Mouse (Mus musculus): Measurements from ENCODE around the gene Nol6.

Nol6 gene

GRCm38 (mm10) chr4:41129406-41129805 lies 5.2 kb upstream of the Nol6 start:
- DNase-seq (ENCODE audit: extremely low read depth, insufficient read length, low spot score): no peak

- DNase-seq (ENCODE audit: extremely low read depth, insufficient read length, low spot score): peak; percentile 59
Measured at GRCm38 (mm10) chr4:41118706-41119292, 5.5 kb downstream of the Nol6 start.

- DNase-seq (ENCODE audit: extremely low read depth, insufficient read length, low spot score): no peak
Measured at GRCm38 (mm10) chr4:41116817-41117216, 7.4 kb downstream of the Nol6 start.

- DNase-seq (ENCODE audit: extremely low read depth, insufficient read length, low spot score): no peak
Measured at GRCm38 (mm10) chr4:41115793-41116192, 8.5 kb downstream of the Nol6 start.

- no peak for DNase-seq (ENCODE audit: extremely low read depth, insufficient read length, low spot score)
Measured at GRCm38 (mm10) chr4:41115074-41115473, 9.2 kb downstream of the Nol6 start.

- no peak for DNase-seq (ENCODE audit: extremely low read depth, insufficient read length, low spot score)
Measured at GRCm38 (mm10) chr4:41114358-41115070, 9.7 kb downstream of the Nol6 start.

- no peak for DNase-seq (ENCODE audit: extremely low read depth, insufficient read length, low spot score)
Measured at GRCm38 (mm10) chr4:41108717-41109425, 15.4 kb downstream of the Nol6 start.

- DNase-seq (ENCODE audit: extremely low read depth, insufficient read length, low spot score): no peak
Measured at GRCm38 (mm10) chr4:41107440-41107839, 16.8 kb downstream of the Nol6 start.

GRCm38 (mm10) chr4:41102901-41103300 lies 21.4 kb downstream of the Nol6 start:
- peak; percentile 77 for DNase-seq (ENCODE audit: extremely low read depth, insufficient read length, low spot score)

GRCm38 (mm10) chr4:41100986-41101385 lies 23.3 kb downstream of the Nol6 start:
- no peak for DNase-seq (ENCODE audit: extremely low read depth, insufficient read length, low spot score)

- no peak for DNase-seq (ENCODE audit: extremely low read depth, insufficient read length, low spot score)
Measured at GRCm38 (mm10) chr4:41098577-41098951, 25.7 kb downstream of the Nol6 start.

- no peak for DNase-seq (ENCODE audit: extremely low read depth, insufficient read length, low spot score)
Measured at GRCm38 (mm10) chr4:41097871-41098576, 26.2 kb downstream of the Nol6 start, which contains the start of gene Aqp3. Gene Aqp3, minus strand, starts transcription at chr4:41098183.

- no peak for DNase-seq (ENCODE audit: extremely low read depth, insufficient read length, low spot score)
Measured at GRCm38 (mm10) chr4:41097381-41097780, 26.9 kb downstream of the Nol6 start.

- DNase-seq (ENCODE audit: extremely low read depth, insufficient read length, low spot score): no peak
Measured at GRCm38 (mm10) chr4:41096794-41097193, 27.5 kb downstream of the Nol6 start.

GRCm38 (mm10) chr4:41096169-41096568 lies 28.1 kb downstream of the Nol6 start:
- DNase-seq (ENCODE audit: extremely low read depth, insufficient read length, low spot score): no peak

- DNase-seq (ENCODE audit: extremely low read depth, insufficient read length, low spot score): peak; percentile 85
Measured at GRCm38 (mm10) chr4:41094361-41094760, 29.9 kb downstream of the Nol6 start.

GRCm38 (mm10) chr4:41092958-41093357 lies 31.3 kb downstream of the Nol6 start:
- DNase-seq (ENCODE audit: extremely low read depth, insufficient read length, low spot score): no peak

- no peak for DNase-seq (ENCODE audit: extremely low read depth, insufficient read length, low spot score)
Measured at GRCm38 (mm10) chr4:41091391-41091790, 32.9 kb downstream of the Nol6 start.

GRCm38 (mm10) chr4:41089705-41090104 lies 34.5 kb downstream of the Nol6 start:
- no peak for DNase-seq (ENCODE audit: extremely low read depth, insufficient read length, low spot score)

- DNase-seq (ENCODE audit: extremely low read depth, insufficient read length, low spot score): no peak
Measured at GRCm38 (mm10) chr4:41089189-41089588, 35.1 kb downstream of the Nol6 start.
